Comparison of ENCODE assay signal across 8 mouse cellular contexts in genomic region chr7:118115533-118115876, GRCm38 (mm10). TPM values are rescaled to one million over a fixed set of nuclear protein-coding genes. Genes with fewer than 3 reads are reported as not detected.
A peak's percentile ranks its signal among the peaks of the same experiment; 100 is the strongest.
DNase-seq lines count a peak whose midpoint lies in the region; ATAC-seq and TF ChIP-seq lines count a peak whose summit lies in the region.

No protein-coding gene starts in this region.

- 0 out of 2 replicates have a peak overlapping the region, but pooled peaks have one; percentile 97 for H3K4me2 ChIP-seq in CH12.LX (ENCODE audit: insufficient read depth, low read depth, poor library complexity, severe bottlenecking)
- H3K4me2 ChIP-seq in forebrain, embryonic 13.5 days: peak overlapping the region; percentile 97
- H3K4me2 ChIP-seq in liver, embryonic 16.5 days (ENCODE audit: low read depth, low read length): peak overlapping the region; percentile 88

- H3K4me3 ChIP-seq in gastrocnemius, adult 2 months: peak overlapping the region; percentile 92
- peak overlapping the region; percentile 83 to 90 (median 85) for H3K4me3 ChIP-seq in CH12.LX (replicated peaks in 1 of 3; ENCODE audit: low read depth in 2 of 3, low read length in 2 of 3, poor library complexity in 1 of 3)
- peak overlapping the region; percentile 96 for H3K4me3 ChIP-seq in forebrain, embryonic 13.5 days
- H3K4me3 ChIP-seq in liver, embryonic 16.5 days (ENCODE audit: low read depth, low read length): peak overlapping the region; percentile 90

- dilution Hi-C loops in CH12.LX (cut with MboI; ENCODE audit: extremely low pct_ligation_motif_present, extremely low pct_unique_long_range_greater_than_20kb, low sequenced_read_pairs): no loop called here

- no peak for DNase-seq in gastrocnemius, adult 2 months
- no peak for DNase-seq in gastrocnemius, adult 18-20 months (ENCODE audit: low spot score)
- no peak for DNase-seq in CH12.LX (ENCODE audit: extremely low read depth)
- no peak for DNase-seq in spleen, postnatal 36 days (ENCODE audit: low spot score in 2 of 2)
- DNase-seq in retina, postnatal 1 day: no peak
- DNase-seq in Muller cell, postnatal 12 days (ENCODE audit: inconsistent ontology term): no peak

- intact Hi-C loops in gastrocnemius, adult 2 months (cut with DNase I): no loop called here

- TF ChIP-seq POLR2A in CH12.LX (IDR thresholded peaks at IDR 0.05; ENCODE audit: low read depth, low read length): no peak

- TF ChIP-seq RAD21 in CH12.LX (IDR thresholded peaks at IDR 0.05; ENCODE audit: low read depth, low read length): no peak

- peak overlapping the region; percentile 83 for H3K9ac ChIP-seq in CH12.LX (ENCODE audit: insufficient read depth, low read depth)
- H3K9ac ChIP-seq in forebrain, embryonic 13.5 days: peak overlapping the region; percentile 99
- H3K9ac ChIP-seq in liver, embryonic 16.5 days (ENCODE audit: low read depth, low read length): peak overlapping the region; percentile 93

- no peaks in the 10 kb centered on the region for H3K27me3 ChIP-seq in CH12.LX (replicated peaks)
- H3K27me3 ChIP-seq in forebrain, embryonic 13.5 days: no peaks in the 10 kb centered on the region
- no peaks in the 10 kb centered on the region for H3K27me3 ChIP-seq in liver, embryonic 16.5 days (ENCODE audit: control insufficient read depth, insufficient read depth, low read depth, low read length)

- no peaks in the 10 kb centered on the region for H3K9me3 ChIP-seq in CH12.LX (replicated peaks; ENCODE audit: low read length)
- H3K9me3 ChIP-seq in forebrain, embryonic 13.5 days (replicated peaks): no peaks in the 10 kb centered on the region
- H3K9me3 ChIP-seq in liver, embryonic 16.5 days (replicated peaks; ENCODE audit: control insufficient read depth, low read length): no peaks in the 10 kb centered on the region

- in situ Hi-C loops in CH12.LX (cut with MboI; ENCODE audit: low pct_ligation_motif_present, low pct_unique_long_range_greater_than_20kb, low sequenced_read_pairs): loop anchor here (25.0 kb wide), 2 partner anchors 628 to 703 kb away; no protein-coding TSS in a partner anchor

- peak; percentile 61; the same call in 1 of the 2 replicates for ATAC-seq in forebrain, embryonic 13.5 days
- ATAC-seq in liver, embryonic 16.5 days (ENCODE audit: low read depth): peak; percentile 42

- H3K4me1 ChIP-seq in CH12.LX (ENCODE audit: control insufficient read depth in 1 of 2, insufficient read depth in 2 of 2): peaks cover 7 to 55% of the 10 kb centered on the region in 2 experiments
- H3K4me1 ChIP-seq in forebrain, embryonic 13.5 days: peaks cover 54% of the 10 kb centered on the region
- H3K4me1 ChIP-seq in liver, embryonic 16.5 days (ENCODE audit: control insufficient read depth, low read depth, low read length): peaks cover 46% of the 10 kb centered on the region

- TF ChIP-seq EP300 in CH12.LX (IDR thresholded peaks at IDR 0.05; ENCODE audit: low read length): no peak

- 0% methylated on average over 20 of the region's 20 CpGs for WGBS in forebrain, embryonic 13.5 days
- WGBS in liver, embryonic 16.5 days (ENCODE audit: insufficient replicate concordance): under 1% methylated on average over 20 of the region's 20 CpGs

- peaks cover 58 to 76% of the 10 kb centered on the region in 2 experiments for H3K36me3 ChIP-seq in CH12.LX (replicated peaks in 1 of 2; ENCODE audit: control insufficient read depth in 1 of 2, insufficient read depth in 1 of 2, low read length in 1 of 2)
- peaks cover 70% of the 10 kb centered on the region for H3K36me3 ChIP-seq in forebrain, embryonic 13.5 days (ENCODE audit: poor library complexity, severe bottlenecking)
- H3K36me3 ChIP-seq in liver, embryonic 16.5 days (ENCODE audit: control insufficient read depth, insufficient read depth): peaks cover 56% of the 10 kb centered on the region

- TF ChIP-seq CTCF in gastrocnemius, adult 2 months (IDR thresholded peaks at IDR 0.05): no peak
- TF ChIP-seq CTCF in CH12.LX (conservative IDR thresholded peaks at IDR 0.05 in 1 of 2, IDR thresholded peaks at IDR 0.05 in 1 of 2; ENCODE audit: low read depth in 2 of 2, low read length in 2 of 2): no peak

- peak overlapping the region; percentile 88 for H3K27ac ChIP-seq in gastrocnemius, adult 2 months
- peak overlapping the region; percentile 61 for H3K27ac ChIP-seq in CH12.LX (ENCODE audit: insufficient read depth, low read depth)
- H3K27ac ChIP-seq in forebrain, embryonic 13.5 days: peak overlapping the region; percentile 87
- peak overlapping the region; percentile 83 for H3K27ac ChIP-seq in liver, embryonic 16.5 days (ENCODE audit: low read length)

- H3K79me2 ChIP-seq in CH12.LX (replicated peaks; ENCODE audit: control insufficient read depth, extremely low read depth, insufficient read depth, poor library complexity, severe bottlenecking): peaks cover 54% of the 10 kb centered on the region

TF ChIP-seq in CH12.LX, 34 proteins besides CTCF, POLR2A, EP300 and RAD21:
- no peak for TF ChIP-seq MXI1 (IDR thresholded peaks at IDR 0.05; ENCODE audit: low read depth, low read length)
- TF ChIP-seq USF2 (conservative IDR thresholded peaks at IDR 0.05; ENCODE audit: low read depth, low read length): no peak
- no peak for TF ChIP-seq ZNF384 (IDR thresholded peaks at IDR 0.05; ENCODE audit: low read depth, low read length)
- TF ChIP-seq TBP (conservative IDR thresholded peaks at IDR 0.05; ENCODE audit: low read depth, low read length): no peak
- no peak for TF ChIP-seq BHLHE40 (IDR thresholded peaks at IDR 0.05; ENCODE audit: low read depth, low read length)
- no peak for TF ChIP-seq JUN (IDR thresholded peaks at IDR 0.05; ENCODE audit: insufficient read depth, low read depth, low read length)
- no peak for TF ChIP-seq ZMIZ1 (IDR thresholded peaks at IDR 0.05; ENCODE audit: low read depth, low read length)
- no peak for TF ChIP-seq NRF1 (IDR thresholded peaks at IDR 0.05; ENCODE audit: low read depth, low read length)
- TF ChIP-seq RCOR1 (conservative IDR thresholded peaks at IDR 0.05; ENCODE audit: low read depth, low read length): no peak
- no peak for TF ChIP-seq ZC3H11A (IDR thresholded peaks at IDR 0.05; ENCODE audit: low read depth, low read length)
- no peak for TF ChIP-seq IRF4 (IDR thresholded peaks at IDR 0.05; ENCODE audit: low read depth, low read length)
- no peak for TF ChIP-seq MYC (IDR thresholded peaks at IDR 0.05; ENCODE audit: low read depth, low read length)
- TF ChIP-seq HCFC1 (IDR thresholded peaks at IDR 0.05; ENCODE audit: low read depth, low read length): no peak
- TF ChIP-seq E2F4 (IDR thresholded peaks at IDR 0.05; ENCODE audit: insufficient replicate concordance, low read depth, low read length): no peak
- no peak for TF ChIP-seq GABPA (IDR thresholded peaks at IDR 0.05; ENCODE audit: insufficient replicate concordance, low read depth, low read length)
- no peak for TF ChIP-seq ZKSCAN1 (IDR thresholded peaks at IDR 0.05; ENCODE audit: borderline replicate concordance, low read depth, low read length)
- no peak for TF ChIP-seq KAT2A (IDR thresholded peaks at IDR 0.05; ENCODE audit: insufficient replicate concordance, low read length)

RNA-seq across cellular contexts. Expression of gene Rps15a, which starts 0.5 kb away (rescaled TPM):
- total RNA-seq in gastrocnemius, adult 2 months (2021): 100 to 1,000 TPM; 409 to 488 TPM
- total RNA-seq in gastrocnemius, adult 18-20 months (2021): 100 to 1,000 TPM; 395 to 447 TPM
- total RNA-seq in CH12.LX (2012; rRNA removed): 2,766 and 3,118 TPM in 2 replicates
- 2,652 and 2,996 TPM in 2 replicates for total RNA-seq in CH12.LX (2014; rRNA removed)
- 774 and 1,002 TPM in 2 replicates for polyA plus RNA-seq in CH12.LX (2012; ENCODE audit: insufficient read length, low read depth)
- polyA plus RNA-seq in forebrain, embryonic 13.5 days (2015; fragmentation: Nextera tagmentation; extraction: Ambion mirVana): 632 and 719 TPM in 2 replicates
- 351 and 403 TPM in 2 replicates for polyA plus RNA-seq in liver, embryonic 16.5 days (2015; fragmentation: Nextera tagmentation; extraction: Ambion mirVana)

RNA-seq across cellular contexts. Expression of gene Arl6ip1, which starts 14.0 kb away (rescaled TPM):
- 10 to 100 TPM in 1 of 2 experiments, 1 to 10 TPM in 1; 7.9 to 11.2 TPM for total RNA-seq in gastrocnemius, adult 2 months (2021)
- total RNA-seq in gastrocnemius, adult 18-20 months (2021): 1 to 10 TPM; 7.2 to 8.2 TPM
- 195 and 214 TPM in 2 replicates for total RNA-seq in CH12.LX (2012; rRNA removed)
- 234 and 274 TPM in 2 replicates for total RNA-seq in CH12.LX (2014; rRNA removed)
- polyA plus RNA-seq in CH12.LX (2012; ENCODE audit: insufficient read length, low read depth): 241 and 248 TPM in 2 replicates
- 696 and 753 TPM in 2 replicates for polyA plus RNA-seq in forebrain, embryonic 13.5 days (2015; fragmentation: Nextera tagmentation; extraction: Ambion mirVana)
- 283 and 300 TPM in 2 replicates for polyA plus RNA-seq in liver, embryonic 16.5 days (2015; fragmentation: Nextera tagmentation; extraction: Ambion mirVana)

Comparison
In these comparisons a context has a peak if more than half of its experiments do, and no peak if none do; other contexts are left out.
1. RNA of gene Rps15a, which starts 0.5 kb away (total RNA-seq): 2,652 to 3,118 TPM in CH12.LX; 409 to 488 TPM in gastrocnemius, adult 2 months and 395 to 447 TPM in gastrocnemius, adult 18-20 months; every median in the first group is over 4 times any median in the second.
2. RNA of gene Arl6ip1, which starts 14.0 kb away (total RNA-seq): 195 to 274 TPM in CH12.LX; 7.9 to 11.2 TPM in gastrocnemius, adult 2 months and 7.2 to 8.2 TPM in gastrocnemius, adult 18-20 months; every median in the first group is over 10 times any median in the second.
3. Peak in every context shown above with its lines, with median percentiles within 50 percentile points of each other: H3K27ac ChIP-seq, H3K4me3 ChIP-seq, H3K4me2 ChIP-seq and H3K9ac ChIP-seq.